Mouse (Mus musculus): ENCODE measurements around the gene Tmtc4. TPM values are rescaled to one million over a fixed set of nuclear protein-coding genes. Genes with fewer than 3 reads are reported as not detected.

The Tmtc4 gene
- polyA plus RNA-seq, 1 experiment from 2014 or later = 6.2 TPM

DNA sequence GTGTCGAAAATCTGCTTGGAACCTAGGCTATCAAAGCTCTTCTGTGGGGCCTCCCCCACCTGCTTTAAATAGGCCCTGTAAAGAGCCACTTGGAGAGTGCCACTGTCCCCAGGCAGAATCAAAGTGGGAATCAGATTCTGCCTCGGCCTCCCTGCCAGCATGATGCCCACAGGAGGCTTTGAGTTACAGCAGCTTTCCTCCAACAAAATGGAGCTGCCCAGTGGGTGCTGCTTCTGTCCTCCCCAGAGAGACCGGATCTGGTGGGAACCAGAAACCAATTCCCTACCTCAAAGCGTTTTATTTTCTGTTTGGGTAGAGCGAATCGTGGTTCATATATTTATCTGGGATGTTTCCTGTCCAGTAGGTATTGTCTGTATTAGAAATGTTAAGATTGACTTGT is 108.2 kb downstream of the Tmtc4 start:
- H3K27me3 ChIP-seq (replicated peaks; ENCODE audit: insufficient read depth, low read length) = no peaks in the 10 kb centered on the region
- ATAC-seq = no peak
- TF ChIP-seq CTCF (IDR thresholded peaks at IDR 0.05) (no peak), EP300 (IDR thresholded peaks at IDR 0.05) (no peak)
- H3K4me3 ChIP-seq (ENCODE audit: low read depth, low read length) = no peak overlapping the region
- H3K4me1 ChIP-seq (ENCODE audit: insufficient read depth, low read depth, low read length) = no peaks in the 10 kb centered on the region
- DNase-seq (ENCODE audit: low spot score) = no peak
- H3K36me3 ChIP-seq (ENCODE audit: insufficient read depth, low read length) = no peaks in the 10 kb centered on the region
- H3K9ac ChIP-seq (replicated peaks; ENCODE audit: low read depth) = no peak overlapping the region
- no peaks in the 10 kb centered on the region for H3K9me3 ChIP-seq (ENCODE audit: low read length)
- H3K27ac ChIP-seq (ENCODE audit: low read length) = no peak overlapping the region
- 69% methylated on average over 6 of the region's 6 CpGs for WGBS
- no peak overlapping the region for H3K4me2 ChIP-seq (replicated peaks; ENCODE audit: low read depth, low read length)

DNA sequence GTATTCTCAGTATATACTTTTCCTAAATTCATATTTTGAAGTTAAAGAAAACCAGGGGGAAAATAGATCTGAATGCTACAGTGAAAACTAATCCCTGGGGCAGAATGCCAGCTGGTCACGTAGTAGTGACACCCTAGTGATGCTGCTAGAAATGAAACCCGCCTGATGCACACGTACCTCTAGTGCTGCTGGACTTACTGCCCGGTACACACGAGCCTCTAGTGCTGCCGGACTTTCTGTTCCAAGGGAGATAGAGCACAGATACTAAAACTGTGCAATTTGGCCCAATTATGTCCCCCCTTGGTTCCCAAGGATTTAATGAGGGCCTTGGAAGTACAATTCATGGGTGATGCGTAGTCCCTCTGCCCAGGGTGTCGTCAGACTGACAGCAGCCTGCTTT is 108.8 kb downstream of the Tmtc4 start:
- DNase-seq (ENCODE audit: low spot score) (no peak), ATAC-seq (no peak)
- TF ChIP-seq EP300 (IDR thresholded peaks at IDR 0.05) = no peak
- TF ChIP-seq CTCF (IDR thresholded peaks at IDR 0.05) = no peak
- Histone ChIP-seq H3K4me3 (ENCODE audit: low read depth, low read length) (no peak overlapping the region), H3K27ac (ENCODE audit: low read length) (no peak overlapping the region), H3K27me3 (replicated peaks; ENCODE audit: insufficient read depth, low read length) (no peaks in the 10 kb centered on the region), H3K36me3 (ENCODE audit: insufficient read depth, low read length) (no peaks in the 10 kb centered on the region), H3K4me2 (replicated peaks; ENCODE audit: low read depth, low read length) (no peak overlapping the region), H3K4me1 (ENCODE audit: insufficient read depth, low read depth, low read length) (no peaks in the 10 kb centered on the region), H3K9me3 (ENCODE audit: low read length) (no peaks in the 10 kb centered on the region), H3K9ac (replicated peaks; ENCODE audit: low read depth) (no peak overlapping the region)
- WGBS = 77% methylated on average over 8 of the region's 8 CpGs

DNA sequence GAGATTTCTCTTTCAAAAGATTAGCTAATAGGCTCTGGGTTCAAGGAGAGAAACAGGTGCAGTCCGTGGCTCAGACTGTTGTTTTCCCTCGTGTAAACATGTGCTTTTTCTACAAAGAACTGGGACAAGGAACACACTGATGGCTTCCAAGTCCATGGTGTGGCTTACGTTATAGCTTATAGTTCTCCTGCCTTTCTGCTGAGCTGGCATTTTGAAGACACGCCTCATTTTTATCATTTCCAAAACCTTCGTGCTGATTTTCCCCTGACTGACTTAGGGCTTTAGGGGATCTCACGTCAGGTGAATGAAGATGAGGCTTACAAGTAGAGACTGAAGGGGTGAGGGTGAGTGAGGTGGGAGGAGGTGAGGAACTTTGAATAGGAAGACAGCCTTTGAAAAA is 111.2 kb downstream of the Tmtc4 start:
- TF ChIP-seq CTCF (IDR thresholded peaks at IDR 0.05) (no peak), EP300 (IDR thresholded peaks at IDR 0.05) (no peak)
- Histone ChIP-seq H3K4me1 (ENCODE audit: insufficient read depth, low read depth, low read length) (no peaks in the 10 kb centered on the region), H3K36me3 (ENCODE audit: insufficient read depth, low read length) (no peaks in the 10 kb centered on the region), H3K9me3 (ENCODE audit: low read length) (no peaks in the 10 kb centered on the region), H3K9ac (replicated peaks; ENCODE audit: low read depth) (no peak overlapping the region), H3K27ac (ENCODE audit: low read length) (no peak overlapping the region), H3K4me2 (replicated peaks; ENCODE audit: low read depth, low read length) (no peak overlapping the region), H3K4me3 (ENCODE audit: low read depth, low read length) (no peak overlapping the region), H3K27me3 (replicated peaks; ENCODE audit: insufficient read depth, low read length) (no peaks in the 10 kb centered on the region)
- 67% methylated on average over 6 of the region's 6 CpGs for WGBS
- ATAC-seq (no peak), DNase-seq (ENCODE audit: low spot score) (no peak)

DNA sequence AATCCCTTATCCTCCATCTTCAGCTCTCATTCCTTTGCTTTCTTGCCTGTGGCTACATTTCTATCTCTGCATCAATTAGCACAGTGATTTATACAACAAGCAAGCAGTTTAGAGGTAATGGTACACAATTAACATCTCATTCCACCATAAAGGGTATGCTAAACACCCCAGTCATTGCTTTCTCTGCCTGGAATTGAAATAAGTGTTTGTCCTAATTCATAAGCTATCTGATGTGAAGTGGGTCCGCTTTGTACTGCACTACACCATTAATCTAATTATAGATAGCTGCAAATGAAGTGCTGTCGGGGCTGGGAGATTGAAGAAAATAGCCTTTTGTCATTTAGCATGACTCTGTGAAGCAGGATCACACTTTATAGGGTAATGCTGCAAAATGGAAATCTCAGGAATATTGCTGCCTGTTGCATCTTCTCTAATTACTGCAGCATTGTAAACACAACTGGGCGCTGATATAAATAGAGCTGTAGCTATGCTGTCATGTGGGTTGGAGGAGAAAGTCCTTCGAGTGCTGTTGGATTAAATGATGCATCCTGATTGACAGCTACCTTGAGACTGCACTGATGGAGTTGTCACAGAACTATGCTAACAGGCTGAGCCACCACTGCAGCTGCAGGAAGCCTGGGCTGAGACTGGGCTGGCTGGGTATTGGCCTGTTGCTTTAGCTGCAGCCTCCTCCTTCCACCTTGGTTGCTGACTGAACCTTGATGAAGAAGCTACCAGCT is 111.8 kb downstream of the Tmtc4 start:
- Histone ChIP-seq H3K4me3 (ENCODE audit: low read depth, low read length) (no peak overlapping the region), H3K36me3 (ENCODE audit: insufficient read depth, low read length) (no peaks in the 10 kb centered on the region), H3K4me1 (ENCODE audit: insufficient read depth, low read depth, low read length) (no peaks in the 10 kb centered on the region), H3K27me3 (replicated peaks; ENCODE audit: insufficient read depth, low read length) (no peaks in the 10 kb centered on the region), H3K9me3 (ENCODE audit: low read length) (no peaks in the 10 kb centered on the region), H3K4me2 (replicated peaks; ENCODE audit: low read depth, low read length) (no peak overlapping the region), H3K9ac (replicated peaks; ENCODE audit: low read depth) (no peak overlapping the region), H3K27ac (ENCODE audit: low read length) (no peak overlapping the region)
- TF ChIP-seq CTCF (IDR thresholded peaks at IDR 0.05) (no peak), EP300 (IDR thresholded peaks at IDR 0.05) (no peak)
- WGBS = 59% methylated on average over 4 of the region's 4 CpGs
- no peak for ATAC-seq
- DNase-seq (ENCODE audit: low spot score) = no peak

DNA sequence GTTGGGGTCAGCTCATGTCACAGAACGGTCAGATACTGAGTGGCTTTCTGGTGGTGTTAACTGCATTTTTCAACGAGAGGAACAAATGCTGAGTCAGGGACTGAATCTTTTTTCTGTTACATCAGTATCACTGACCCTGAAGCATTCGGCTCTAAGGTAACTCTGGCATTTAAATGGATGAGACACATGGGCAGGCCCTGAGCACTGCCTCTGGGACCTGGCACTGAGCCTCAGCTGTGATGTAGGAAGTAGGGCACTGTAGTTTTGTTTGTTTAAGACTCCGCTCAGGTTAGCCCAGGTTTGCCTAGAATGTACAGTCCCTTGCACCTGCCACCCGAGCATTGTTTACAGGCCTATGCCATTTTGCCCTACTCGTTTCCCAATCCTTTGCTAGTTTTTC is 114.0 kb downstream of the Tmtc4 start:
- no peak overlapping the region for H3K27ac ChIP-seq (ENCODE audit: low read length)
- no peaks in the 10 kb centered on the region for H3K36me3 ChIP-seq (ENCODE audit: insufficient read depth, low read length)
- H3K27me3 ChIP-seq (replicated peaks; ENCODE audit: insufficient read depth, low read length) = no peaks in the 10 kb centered on the region
- TF ChIP-seq CTCF (IDR thresholded peaks at IDR 0.05) (no peak), EP300 (IDR thresholded peaks at IDR 0.05) (no peak)
- no peaks in the 10 kb centered on the region for H3K4me1 ChIP-seq (ENCODE audit: insufficient read depth, low read depth, low read length)
- WGBS = 69% methylated on average over 6 of the region's 6 CpGs
- H3K9me3 ChIP-seq (ENCODE audit: low read length) = no peaks in the 10 kb centered on the region
- H3K9ac ChIP-seq (replicated peaks; ENCODE audit: low read depth) = no peak overlapping the region
- H3K4me3 ChIP-seq (ENCODE audit: low read depth, low read length) = no peak overlapping the region
- ATAC-seq (no peak), DNase-seq (ENCODE audit: low spot score) (no peak)
- no peak overlapping the region for H3K4me2 ChIP-seq (replicated peaks; ENCODE audit: low read depth, low read length)

Other genes starting within 250 kb of the Tmtc4 start
- 31.2 and 35.3 TPM in 2 replicates for gene Ggact, start 70.3 kb downstream of the Tmtc4 start, polyA plus RNA-seq (2015; fragmentation: Nextera tagmentation; extraction: Ambion mirVana)

All from lung, postnatal 0 days (tissue).